Mouse (Mus musculus): ENCODE results near the gene Gm2237. TPM values are rescaled to one million over a fixed set of nuclear protein-coding genes. Genes with fewer than 3 reads are reported as not detected.

The Gm2237 gene
- polyA plus RNA-seq (2014; fragmentation: Illumina TruSeq; extraction: RNeasy Lipid Tissue Mini Kit (QIAGEN cat#74804); ENCODE audit: low read depth, low replicate concordance), result 1.7 TPM

DNA sequence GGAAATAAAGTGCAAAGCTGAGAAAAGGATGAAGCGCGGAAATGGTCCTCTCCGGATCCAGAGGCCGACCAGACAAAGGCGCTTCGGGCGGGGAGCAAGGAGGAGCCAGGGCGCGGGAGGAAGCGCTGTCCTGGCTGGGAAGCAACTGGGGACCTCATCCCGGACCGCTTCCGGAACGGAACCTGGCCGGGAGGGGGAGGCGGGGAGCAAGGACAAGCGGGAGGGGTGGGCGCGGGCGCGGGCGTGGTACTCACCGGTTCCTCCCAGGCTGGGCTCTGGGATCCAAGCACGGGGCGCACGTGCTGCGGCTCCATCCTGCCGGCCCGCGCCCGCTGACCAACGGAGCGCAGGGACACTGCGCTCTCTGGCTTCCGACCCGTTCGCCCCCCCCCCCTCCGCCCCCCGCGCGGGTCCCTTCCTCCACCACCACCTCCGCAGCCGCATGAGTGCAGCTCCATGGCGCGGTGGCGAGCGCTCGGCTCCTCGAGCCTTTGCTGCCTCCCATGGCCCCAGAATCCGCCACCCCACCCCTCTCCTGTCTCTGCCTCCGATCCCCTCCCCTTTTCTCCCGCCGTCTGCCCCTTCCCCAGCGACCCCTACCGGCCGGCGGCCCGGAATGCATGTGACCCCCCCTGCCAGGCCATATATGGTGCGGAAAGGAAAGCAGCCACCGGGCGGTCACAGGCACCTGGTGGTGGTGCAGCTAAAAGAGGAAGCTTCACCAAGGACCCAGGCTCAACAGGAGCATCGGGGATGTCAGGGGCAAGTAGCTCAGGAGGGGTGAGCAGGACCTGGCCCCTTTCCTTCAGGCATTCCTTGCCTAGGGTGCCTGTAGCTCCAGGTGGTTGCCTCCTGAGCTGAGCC lies at the start of gene Gm2237:
Gene Gm2237, minus strand, starts transcription at position 332 of the 864 bp plus-strand sequence.

GRCm38 (mm10) chr14:19602481-19602880 lies 17.5 kb upstream of the Gm2237 start, which contains the start of gene Gm5458:
Gene Gm5458, minus strand, starts transcription at chr14:19602581.

DNA sequence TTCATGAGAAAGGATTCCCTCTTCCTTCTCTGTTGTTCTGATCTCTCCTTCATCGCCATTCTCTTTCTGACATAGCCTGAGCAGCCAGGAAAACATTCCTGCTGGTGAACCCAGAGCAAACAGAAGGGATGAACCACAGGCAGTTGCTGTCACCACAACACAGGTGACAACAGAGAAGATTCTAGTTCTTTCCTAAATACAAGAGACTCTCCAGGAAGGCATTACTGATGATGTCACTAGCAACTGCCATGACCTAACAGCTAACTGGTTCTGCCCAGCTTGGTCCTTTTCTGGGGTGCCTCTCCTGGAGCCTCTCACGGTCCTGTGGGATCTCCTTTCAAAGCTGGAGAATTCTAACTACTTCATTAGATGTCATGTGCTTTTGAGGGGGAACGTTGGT lies 35.1 kb downstream of the Gm2237 start, which contains the start of gene Gm2244:
Gene Gm2244, minus strand, starts transcription at position 101 of the 400 bp plus-strand sequence.

Other genes with a start within 250 kb of the Gm2237 start
- not detected for gene Gm21738, start 166.2 kb downstream of the Gm2237 start, polyA plus RNA-seq (2014; fragmentation: Illumina TruSeq; extraction: RNeasy Lipid Tissue Mini Kit (QIAGEN cat#74804); ENCODE audit: low read depth, low replicate concordance)
- gene Gm2244, start 35.2 kb downstream of the Gm2237 start, polyA plus RNA-seq (2014; fragmentation: Illumina TruSeq; extraction: RNeasy Lipid Tissue Mini Kit (QIAGEN cat#74804); ENCODE audit: low read depth, low replicate concordance), result not detected
- gene Gm5458, start 17.4 kb upstream of the Gm2237 start, polyA plus RNA-seq (2014; fragmentation: Illumina TruSeq; extraction: RNeasy Lipid Tissue Mini Kit (QIAGEN cat#74804); ENCODE audit: low read depth, low replicate concordance), result not detected
- gene Nid2, start 166.1 kb upstream of the Gm2237 start, polyA plus RNA-seq (2014; fragmentation: Illumina TruSeq; extraction: RNeasy Lipid Tissue Mini Kit (QIAGEN cat#74804); ENCODE audit: low read depth, low replicate concordance), result 13.2 TPM
- gene Rtraf, start 238.7 kb upstream of the Gm2237 start, polyA plus RNA-seq (2014; fragmentation: Illumina TruSeq; extraction: RNeasy Lipid Tissue Mini Kit (QIAGEN cat#74804); ENCODE audit: low read depth, low replicate concordance), result 285 TPM